Mouse (Mus musculus): ENCODE data around the gene Mthfd2l. TPM values are rescaled to one million over a fixed set of nuclear protein-coding genes. Genes with fewer than 3 reads are reported as not detected.

Gene Mthfd2l
- polyA plus RNA-seq, 1 experiment from 2014 or later: 42.9 TPM

DNA sequence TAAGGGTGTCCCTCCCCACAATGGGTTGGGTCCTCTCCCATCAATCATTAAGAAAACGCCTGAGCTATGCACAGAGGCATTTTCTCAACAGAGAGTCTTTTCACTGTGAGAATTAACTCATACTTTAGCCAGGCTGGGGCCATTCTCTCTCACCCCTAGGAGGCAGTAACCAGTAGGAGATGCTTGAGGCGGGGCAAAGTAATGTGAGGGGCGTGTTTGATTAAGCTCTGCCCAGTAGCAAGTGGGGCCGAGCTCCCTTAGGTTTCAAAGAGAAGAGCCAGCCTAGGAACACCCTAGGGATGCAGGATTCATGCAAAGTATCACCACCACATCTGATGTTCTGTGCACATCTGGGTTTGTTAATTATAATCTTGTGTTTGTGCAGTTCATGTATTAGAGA is 34.5 kb downstream of the Mthfd2l start:
- no peak overlapping the region for H3K27ac ChIP-seq (ENCODE audit: low read length)
- H3K4me1 ChIP-seq (replicated peaks; ENCODE audit: control insufficient read depth, insufficient read depth, low read length): no peaks in the 10 kb centered on the region
- no peak overlapping the region for H3K9ac ChIP-seq (ENCODE audit: low read length)
- H3K4me2 ChIP-seq (ENCODE audit: low read depth, low read length): no peak overlapping the region
- no peaks in the 10 kb centered on the region for H3K36me3 ChIP-seq (ENCODE audit: control insufficient read depth, insufficient read depth, low read length)
- no peaks in the 10 kb centered on the region for H3K27me3 ChIP-seq (ENCODE audit: control insufficient read depth, insufficient read depth, low read depth, low read length)
- H3K9me3 ChIP-seq (ENCODE audit: control insufficient read depth, low read length): no peaks in the 10 kb centered on the region
- H3K4me3 ChIP-seq (ENCODE audit: low read length): no peak overlapping the region
- 58% methylated on average over 4 of the region's 4 CpGs for WGBS
- ATAC-seq (ENCODE audit: low read depth): no peak

DNA sequence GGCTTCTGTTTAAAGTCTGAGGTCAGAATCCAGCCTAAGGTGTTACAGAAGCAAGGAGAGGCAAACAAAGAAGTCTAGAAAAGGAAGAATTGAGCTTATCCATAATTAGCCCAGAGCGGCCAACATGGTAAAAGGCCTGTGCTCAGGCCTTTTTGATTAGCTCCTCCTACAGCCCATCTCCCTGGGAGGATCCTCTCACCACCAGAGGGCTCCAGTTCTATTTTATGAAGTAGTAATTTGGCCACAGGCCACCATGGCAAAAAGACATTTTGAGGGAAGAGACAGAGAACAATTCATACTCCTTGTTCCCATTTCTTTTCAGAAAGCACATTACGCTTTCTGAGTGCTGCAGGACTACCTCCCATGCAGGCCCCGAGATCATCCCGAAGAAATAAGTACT is 46.3 kb downstream of the Mthfd2l start:
- Histone ChIP-seq H3K36me3 (ENCODE audit: control insufficient read depth, insufficient read depth, low read length) (peaks cover 2% of the 10 kb centered on the region; the same call in 1 of the 2 replicates), H3K4me3 (ENCODE audit: low read length) (no peak overlapping the region), H3K9me3 (ENCODE audit: control insufficient read depth, low read length) (no peaks in the 10 kb centered on the region), H3K4me1 (replicated peaks; ENCODE audit: control insufficient read depth, insufficient read depth, low read length) (no peaks in the 10 kb centered on the region), H3K4me2 (ENCODE audit: low read depth, low read length) (no peak overlapping the region), H3K9ac (ENCODE audit: low read length) (no peak overlapping the region), H3K27me3 (ENCODE audit: control insufficient read depth, insufficient read depth, low read depth, low read length) (no peaks in the 10 kb centered on the region), H3K27ac (ENCODE audit: low read length) (no peak overlapping the region)
- ATAC-seq (ENCODE audit: low read depth): no peak
- WGBS: 80% methylated on average over 4 of the region's 4 CpGs

DNA sequence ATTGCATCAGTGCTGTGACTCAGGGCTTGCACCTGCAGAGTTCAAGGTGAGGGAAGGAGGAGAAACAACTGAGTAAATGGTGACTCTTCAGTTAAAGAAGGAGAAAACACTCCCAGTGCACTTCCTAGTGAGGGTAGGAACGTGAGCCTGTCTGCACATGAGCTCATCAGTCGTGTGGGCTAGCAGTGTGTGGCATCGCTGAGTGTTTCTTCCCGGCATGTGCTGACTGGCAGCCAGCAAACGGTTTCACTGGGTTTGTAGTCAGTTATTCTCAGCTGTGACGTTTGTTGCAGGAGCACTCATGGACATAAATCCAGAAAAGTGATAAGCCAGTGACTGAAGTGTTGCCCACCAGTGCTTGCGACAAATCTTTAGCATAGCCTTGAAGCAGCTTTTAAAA is 49.4 kb downstream of the Mthfd2l start:
- no peak overlapping the region for H3K4me3 ChIP-seq (ENCODE audit: low read length)
- WGBS: 66% methylated on average over 7 of the region's 7 CpGs
- no peak overlapping the region for H3K27ac ChIP-seq (ENCODE audit: low read length)

DNA sequence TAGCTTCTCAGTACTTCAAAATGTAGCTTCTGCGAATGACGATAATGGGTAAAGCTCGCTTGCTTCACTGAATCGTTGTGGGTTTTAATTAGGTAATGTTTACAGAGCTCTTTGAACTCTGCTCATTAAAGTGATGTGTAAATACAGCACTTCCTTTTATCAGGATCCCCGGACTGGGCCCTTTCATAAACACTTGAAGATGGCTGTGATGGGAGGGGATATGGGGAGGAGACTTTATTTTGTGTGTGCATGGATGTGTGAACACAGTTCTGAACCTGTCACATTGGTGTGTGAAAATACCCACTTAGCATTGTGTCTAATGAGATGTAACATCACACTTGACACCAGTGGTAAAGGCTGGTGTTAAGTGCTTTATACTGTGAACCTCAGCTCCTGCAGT is 56.7 kb downstream of the Mthfd2l start:
- Histone ChIP-seq H3K27me3 (ENCODE audit: control insufficient read depth, insufficient read depth, low read depth, low read length) (no peaks in the 10 kb centered on the region), H3K36me3 (ENCODE audit: control insufficient read depth, insufficient read depth, low read length) (no peaks in the 10 kb centered on the region), H3K9me3 (ENCODE audit: control insufficient read depth, low read length) (no peaks in the 10 kb centered on the region), H3K4me2 (ENCODE audit: low read depth, low read length) (no peak overlapping the region), H3K4me1 (replicated peaks; ENCODE audit: control insufficient read depth, insufficient read depth, low read length) (no peaks in the 10 kb centered on the region), H3K27ac (ENCODE audit: low read length) (no peak overlapping the region), H3K4me3 (ENCODE audit: low read length) (no peak overlapping the region), H3K9ac (ENCODE audit: low read length) (no peak overlapping the region)
- no peak; the same call in 1 of the 2 replicates for ATAC-seq (ENCODE audit: low read depth)
- 27% methylated on average over 5 of the region's 5 CpGs for WGBS

More for the DNA sequence above, 49.4 kb downstream of the Mthfd2l start:
- H3K9me3 ChIP-seq (ENCODE audit: control insufficient read depth, low read length): no peaks in the 10 kb centered on the region
- H3K27me3 ChIP-seq (ENCODE audit: control insufficient read depth, insufficient read depth, low read depth, low read length): no peaks in the 10 kb centered on the region
- no peaks in the 10 kb centered on the region for H3K4me1 ChIP-seq (replicated peaks; ENCODE audit: control insufficient read depth, insufficient read depth, low read length)
- H3K9ac ChIP-seq (ENCODE audit: low read length): no peak overlapping the region
- no peak for ATAC-seq (ENCODE audit: low read depth)
- no peak overlapping the region for H3K4me2 ChIP-seq (ENCODE audit: low read depth, low read length)
- peaks cover 2% of the 10 kb centered on the region; the same call in 1 of the 2 replicates for H3K36me3 ChIP-seq (ENCODE audit: control insufficient read depth, insufficient read depth, low read length)

DNA sequence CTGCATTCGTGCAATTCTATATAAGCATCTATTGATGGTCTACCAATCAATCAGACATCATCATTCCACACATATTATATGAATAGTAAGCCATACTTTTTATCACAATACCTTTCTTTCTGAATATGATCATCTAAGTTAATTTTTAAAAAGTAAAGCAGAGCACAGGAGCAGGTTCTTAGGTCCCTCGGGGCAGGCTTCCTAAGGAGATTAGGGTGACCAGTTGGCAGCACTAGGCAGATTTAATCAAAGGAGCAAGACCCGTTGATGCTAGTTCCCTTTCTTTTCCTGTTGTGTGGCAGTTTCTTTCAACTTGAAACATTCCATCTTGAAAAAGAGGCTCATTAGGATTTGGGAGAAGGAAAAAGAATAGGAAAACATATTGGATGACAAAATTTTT is 57.2 kb downstream of the Mthfd2l start:
- ATAC-seq (ENCODE audit: low read depth): no peak
- H3K9me3 ChIP-seq (ENCODE audit: control insufficient read depth, low read length): no peaks in the 10 kb centered on the region
- WGBS: 72% methylated on average over 3 of the region's 3 CpGs
- H3K4me3 ChIP-seq (ENCODE audit: low read length): no peak overlapping the region
- no peaks in the 10 kb centered on the region for H3K27me3 ChIP-seq (ENCODE audit: control insufficient read depth, insufficient read depth, low read depth, low read length)
- no peaks in the 10 kb centered on the region for H3K36me3 ChIP-seq (ENCODE audit: control insufficient read depth, insufficient read depth, low read length)
- H3K9ac ChIP-seq (ENCODE audit: low read length): no peak overlapping the region
- H3K27ac ChIP-seq (ENCODE audit: low read length): no peak overlapping the region
- no peak overlapping the region for H3K4me2 ChIP-seq (ENCODE audit: low read depth, low read length)
- H3K4me1 ChIP-seq (replicated peaks; ENCODE audit: control insufficient read depth, insufficient read depth, low read length): no peaks in the 10 kb centered on the region

- 78% methylated on average over 4 of the region's 4 CpGs for WGBS
Measured at GRCm38 (mm10) chr5:90988592-90988991, 57.7 kb downstream of the Mthfd2l start.

GRCm38 (mm10) chr5:90999942-91000341 is 69.0 kb downstream of the Mthfd2l start:
- H3K9ac ChIP-seq (ENCODE audit: low read length): no peak overlapping the region
- no peak overlapping the region for H3K4me2 ChIP-seq (ENCODE audit: low read depth, low read length)
- H3K27ac ChIP-seq (ENCODE audit: low read length): no peak overlapping the region
- H3K4me1 ChIP-seq (replicated peaks; ENCODE audit: control insufficient read depth, insufficient read depth, low read length): no peaks in the 10 kb centered on the region
- 91% methylated on average over 8 of the region's 8 CpGs for WGBS
- no peak overlapping the region for H3K4me3 ChIP-seq (ENCODE audit: low read length)
- H3K36me3 ChIP-seq (ENCODE audit: control insufficient read depth, insufficient read depth, low read length): no peaks in the 10 kb centered on the region
- H3K9me3 ChIP-seq (ENCODE audit: control insufficient read depth, low read length): no peaks in the 10 kb centered on the region
- no peak for ATAC-seq (ENCODE audit: low read depth)
- no peaks in the 10 kb centered on the region for H3K27me3 ChIP-seq (ENCODE audit: control insufficient read depth, insufficient read depth, low read depth, low read length)

More at GRCm38 (mm10) chr5:90988592-90988991, 57.7 kb downstream of the Mthfd2l start:
- Histone ChIP-seq H3K36me3 (ENCODE audit: control insufficient read depth, insufficient read depth, low read length) (no peaks in the 10 kb centered on the region), H3K27ac (ENCODE audit: low read length) (no peak overlapping the region), H3K9me3 (ENCODE audit: control insufficient read depth, low read length) (no peaks in the 10 kb centered on the region), H3K27me3 (ENCODE audit: control insufficient read depth, insufficient read depth, low read depth, low read length) (no peaks in the 10 kb centered on the region), H3K4me1 (replicated peaks; ENCODE audit: control insufficient read depth, insufficient read depth, low read length) (no peaks in the 10 kb centered on the region), H3K4me3 (ENCODE audit: low read length) (no peak overlapping the region), H3K9ac (ENCODE audit: low read length) (no peak overlapping the region), H3K4me2 (ENCODE audit: low read depth, low read length) (no peak overlapping the region)
- ATAC-seq (ENCODE audit: low read depth): no peak

DNA sequence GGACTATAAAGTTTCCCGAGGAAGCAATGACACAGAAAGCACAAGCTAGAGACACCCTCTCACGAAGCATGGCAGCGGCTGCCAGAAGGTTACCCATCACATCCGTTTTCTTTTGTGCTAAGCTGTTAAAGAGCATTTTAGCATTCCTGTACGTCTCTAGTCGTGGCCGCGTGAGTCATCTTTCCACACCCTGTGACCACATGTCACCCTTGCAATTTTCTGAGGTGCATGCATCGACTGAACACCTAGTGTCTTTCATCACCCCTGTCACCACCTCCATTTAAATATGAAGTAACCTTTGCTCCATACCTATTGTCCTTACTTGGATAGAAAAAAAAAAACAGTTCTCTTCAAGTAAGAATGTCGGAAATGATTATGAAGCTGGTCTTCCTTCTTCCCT is 84.3 kb downstream of the Mthfd2l start:
- H3K4me2 ChIP-seq (ENCODE audit: low read depth, low read length): no peak overlapping the region
- no peak for ATAC-seq (ENCODE audit: low read depth)
- no peaks in the 10 kb centered on the region for H3K9me3 ChIP-seq (ENCODE audit: control insufficient read depth, low read length)
- no peak overlapping the region for H3K9ac ChIP-seq (ENCODE audit: low read length)
- H3K27ac ChIP-seq (ENCODE audit: low read length): no peak overlapping the region
- H3K4me3 ChIP-seq (ENCODE audit: low read length): no peak overlapping the region
- H3K4me1 ChIP-seq (replicated peaks; ENCODE audit: control insufficient read depth, insufficient read depth, low read length): no peaks in the 10 kb centered on the region
- H3K27me3 ChIP-seq (ENCODE audit: control insufficient read depth, insufficient read depth, low read depth, low read length): no peaks in the 10 kb centered on the region
- H3K36me3 ChIP-seq (ENCODE audit: control insufficient read depth, insufficient read depth, low read length): no peaks in the 10 kb centered on the region
- 71% methylated on average over 10 of the region's 10 CpGs for WGBS

DNA sequence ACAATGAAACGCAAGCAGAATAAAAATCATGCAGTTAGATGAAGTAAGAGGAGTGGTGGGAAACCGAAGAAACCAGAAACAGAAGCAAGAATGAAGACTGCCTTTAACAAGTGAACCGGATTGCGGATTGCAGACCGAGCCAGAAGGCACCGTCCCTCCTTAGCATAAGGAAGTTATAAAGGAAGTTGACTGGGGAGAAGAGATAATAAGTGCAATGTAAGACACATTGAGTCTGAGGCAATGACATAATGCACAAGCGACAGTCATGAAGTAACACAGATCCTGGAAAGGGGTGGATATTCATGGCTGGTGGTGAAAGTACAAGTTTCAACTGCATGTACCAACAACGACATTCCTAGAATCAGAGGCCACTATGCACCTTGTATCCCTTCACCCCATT is 92.2 kb downstream of the Mthfd2l start:
- no peak overlapping the region for H3K4me2 ChIP-seq (ENCODE audit: low read depth, low read length)
- H3K4me3 ChIP-seq (ENCODE audit: low read length): no peak overlapping the region
- WGBS: 81% methylated on average over 8 of the region's 8 CpGs
- H3K4me1 ChIP-seq (replicated peaks; ENCODE audit: control insufficient read depth, insufficient read depth, low read length): no peaks in the 10 kb centered on the region
- no peaks in the 10 kb centered on the region for H3K9me3 ChIP-seq (ENCODE audit: control insufficient read depth, low read length)
- no peak overlapping the region for H3K27ac ChIP-seq (ENCODE audit: low read length)
- H3K27me3 ChIP-seq (ENCODE audit: control insufficient read depth, insufficient read depth, low read depth, low read length): no peaks in the 10 kb centered on the region
- H3K36me3 ChIP-seq (ENCODE audit: control insufficient read depth, insufficient read depth, low read length): no peaks in the 10 kb centered on the region
- no peak for ATAC-seq (ENCODE audit: low read depth)
- H3K9ac ChIP-seq (ENCODE audit: low read length): no peak overlapping the region

DNA sequence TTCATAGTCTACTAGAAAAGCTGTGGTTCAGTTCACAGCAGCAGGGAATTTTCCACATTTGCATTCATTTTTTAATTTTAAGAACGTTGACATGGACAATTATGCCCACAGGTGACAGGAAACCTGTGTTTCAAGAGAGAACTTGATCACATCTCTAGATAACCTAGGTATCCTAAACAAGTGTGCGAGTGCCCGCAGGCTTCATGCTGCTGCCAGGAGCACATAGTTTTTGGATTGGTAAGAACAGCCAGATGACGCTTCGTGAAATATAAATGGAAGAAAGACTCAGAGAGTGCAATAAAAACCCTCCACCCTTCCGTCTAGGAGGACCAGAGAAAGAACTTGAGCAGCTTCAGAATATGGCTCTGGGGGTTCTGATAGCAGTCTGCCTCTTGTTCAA is 96.2 kb downstream of the Mthfd2l start, which contains the start of gene Epgn:
Gene Epgn, plus strand, starts transcription at position 301 of the 400 bp plus-strand sequence.
- H3K27ac ChIP-seq (ENCODE audit: low read length): no peak within 1 kb of the TSS
- no peaks in the 10 kb centered on the region for H3K4me1 ChIP-seq (replicated peaks; ENCODE audit: control insufficient read depth, insufficient read depth, low read length)
- H3K36me3 ChIP-seq (ENCODE audit: control insufficient read depth, insufficient read depth, low read length): no peaks in the 10 kb centered on the region
- H3K9ac ChIP-seq (ENCODE audit: low read length): no peak within 1 kb of the TSS
- H3K4me2 ChIP-seq (ENCODE audit: low read depth, low read length): no peak within 1 kb of the TSS
- 72% methylated on average over 6 of the region's 6 CpGs for WGBS
- peaks cover 4% of the 10 kb centered on the region; the same call in 1 of the 2 replicates for H3K27me3 ChIP-seq (ENCODE audit: control insufficient read depth, insufficient read depth, low read depth, low read length)
- ATAC-seq (ENCODE audit: low read depth): no peak
- no peaks in the 10 kb centered on the region for H3K9me3 ChIP-seq (ENCODE audit: control insufficient read depth, low read length)
- no peak within 1 kb of the TSS for H3K4me3 ChIP-seq (ENCODE audit: low read length)
